Mouse (Mus musculus) bone marrow, adult 2 months (tissue): ENCODE data around the gene Bmpr1a.

Experiments
- CTCF ChIP-seq: fragments of 200-500 bp; IDR thresholded peaks from 2 replicates; pipeline ENCODE4 v1.5.1; 2011; ENCODE audit warnings: low read length, control low read depth; ENCODE audit not compliant: control insufficient read depth, insufficient read depth
- POLR2A ChIP-seq: fragments of 200-500 bp; IDR thresholded peaks from 2 replicates; pipeline ENCODE4 v1.6.1; 2011; ENCODE audit warnings: low read depth, mild to moderate bottlenecking, control low read depth, low read length, borderline replicate concordance; ENCODE audit not compliant: control insufficient read depth

- TF ChIP-seq CTCF: no peak
- TF ChIP-seq POLR2A: no peak
Measured at GRCm38 (mm10) chr14:34548391-34549001, 45.4 kb upstream of the Bmpr1a start.
